Mouse (Mus musculus) lung, embryonic 16.5 days (tissue): ENCODE measurements around the gene Mrtfb. TPM values are rescaled to one million over a fixed set of nuclear protein-coding genes. Genes with fewer than 3 reads are reported as not detected.
"Not testable (repeated sequence)": the region's sequence is repeated elsewhere in the genome, so short reads cannot be mapped to it uniquely, and the experiment has no call there.

Experiments used
- ATAC-seq: fragments of 200-750 bp; cut with Nextera tagmentation; 2 replicates; pipeline ENCODE4 v1.8.0; 2017; ENCODE audit warnings: low read depth, mild to moderate bottlenecking, moderate library complexity
- H3K27ac ChIP-seq: fragments of 300-500 bp; sonication (generic); 2 replicates; pipeline ENCODE4 v1.5.1; 2014; ENCODE audit warnings: mild to moderate bottlenecking, control low read depth, low read length
- H3K27me3 ChIP-seq: fragments of 300-500 bp; sonication (generic); 2 replicates; pipeline ENCODE4 v1.6.1; 2014; ENCODE audit warnings: low read depth, low read length, mixed read lengths; ENCODE audit not compliant: control insufficient read depth, insufficient read depth
- H3K36me3 ChIP-seq: fragments of 300-500 bp; sonication (generic); 2 replicates; pipeline ENCODE4 v1.6.1; 2014; ENCODE audit warnings: low read length; ENCODE audit not compliant: control insufficient read depth, insufficient read depth
- H3K4me1 ChIP-seq: fragments of 300-500 bp; sonication (generic); replicated peaks from 2 replicates; pipeline ENCODE4 v1.6.1; 2014; ENCODE audit warnings: low read length, mixed read lengths; ENCODE audit not compliant: control insufficient read depth, insufficient read depth
- H3K4me2 ChIP-seq: fragments of 300-500 bp; sonication (generic); 2 replicates; pipeline ENCODE4 v1.6.1; 2014; ENCODE audit warnings: low read depth, low read length, control low read depth
- H3K4me3 ChIP-seq: fragments of 300-500 bp; sonication (generic); 2 replicates; pipeline ENCODE4 v1.5.1; 2014; ENCODE audit warnings: mild to moderate bottlenecking, low read length, control low read depth
- H3K9ac ChIP-seq: fragments of 300-500 bp; sonication (generic); 2 replicates; pipeline ENCODE4 v1.6.1; 2014; ENCODE audit warnings: low read length, control low read depth
- H3K9me3 ChIP-seq: fragments of 300-500 bp; sonication (generic); 2 replicates; pipeline ENCODE4 v1.6.1; 2016; ENCODE audit warnings: low read length; ENCODE audit not compliant: control insufficient read depth
- WGBS: fragments of 180-500 bp; shearing (Covaris S2); extraction: QIAGEN DNeasy Blood & Tissue Kit; methylation state at CpG from one replicate; pipeline ENCODE4 v1.1.7; 2014; 5-methylcytosine and 5-hydroxymethylcytosine counted together
- polyA plus RNA-seq: library from polyadenylated mRNA; unstranded; fragments of >200 nt; fragmentation: Nextera tagmentation; extraction: Ambion mirVana; gene quantifications from 2 replicates; pipeline ENCODE4 v1.2.1, GENCODE M21; 2015

Mrtfb gene
- polyA plus RNA-seq, 1 experiment from 2014 or later: 24.3 TPM

DNA sequence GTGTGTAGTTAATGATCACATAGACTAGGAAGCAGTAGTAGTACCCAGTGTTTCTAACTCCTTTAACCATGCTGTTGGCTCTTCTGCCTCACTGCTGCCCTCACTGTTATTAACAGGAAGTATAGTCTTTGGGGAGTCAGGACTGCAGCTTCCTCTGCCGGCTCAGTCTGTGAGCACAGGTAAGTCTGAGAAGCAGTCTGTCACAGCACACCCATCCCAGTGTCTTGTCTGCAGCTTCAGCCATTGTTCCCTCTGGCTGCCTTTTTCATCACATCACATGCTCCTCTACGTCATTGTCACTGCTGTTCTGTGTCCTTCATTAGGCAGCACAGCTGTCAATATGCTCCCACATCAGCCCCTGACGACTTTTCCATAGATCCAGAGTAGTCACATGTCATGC lies 75.6 kb downstream of the Mrtfb start:
- Histone ChIP-seq H3K4me3 (no peak overlapping the region), H3K4me2 (no peak overlapping the region), H3K9me3 (no peaks in the 10 kb centered on the region), H3K27ac (no peak overlapping the region), H3K36me3 (0 out of 2 replicates have a peak, but pooled peaks cover 3% of the 10 kb centered on the region), H3K27me3 (no peaks in the 10 kb centered on the region), H3K9ac (no peak overlapping the region), H3K4me1 (peaks cover 8% of the 10 kb centered on the region)
- 54% methylated on average over 3 of the region's 3 CpGs for WGBS
- no peak for ATAC-seq

DNA sequence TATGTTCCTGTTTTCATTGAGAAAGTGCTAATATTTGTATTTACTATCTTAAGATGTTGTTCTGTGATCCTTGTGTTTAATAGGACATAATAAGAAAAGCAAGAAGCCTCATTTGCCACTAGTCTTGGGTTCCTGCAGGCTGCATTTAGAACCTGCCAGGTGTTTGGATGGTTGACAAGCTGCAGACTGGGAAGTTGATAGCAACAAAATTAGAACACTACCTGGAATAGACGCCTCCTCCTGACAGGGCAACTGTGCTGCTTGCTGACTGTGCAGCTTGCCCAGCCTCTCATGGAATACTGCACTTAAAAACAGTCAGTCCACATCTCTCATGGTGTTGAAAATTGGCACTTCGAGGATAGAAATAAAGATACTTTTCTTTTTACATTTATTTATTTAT lies 76.3 kb downstream of the Mrtfb start:
- no peak overlapping the region for H3K9ac ChIP-seq
- H3K9me3 ChIP-seq: no peaks in the 10 kb centered on the region
- peaks cover 8% of the 10 kb centered on the region for H3K4me1 ChIP-seq
- no peak overlapping the region for H3K4me2 ChIP-seq
- H3K27ac ChIP-seq: no peak overlapping the region
- H3K4me3 ChIP-seq: no peak overlapping the region
- H3K27me3 ChIP-seq: no peaks in the 10 kb centered on the region
- H3K36me3 ChIP-seq: 0 out of 2 replicates have a peak, but pooled peaks cover 3% of the 10 kb centered on the region
- no peak for ATAC-seq
- 80% methylated on average over 2 of the region's 2 CpGs for WGBS

DNA sequence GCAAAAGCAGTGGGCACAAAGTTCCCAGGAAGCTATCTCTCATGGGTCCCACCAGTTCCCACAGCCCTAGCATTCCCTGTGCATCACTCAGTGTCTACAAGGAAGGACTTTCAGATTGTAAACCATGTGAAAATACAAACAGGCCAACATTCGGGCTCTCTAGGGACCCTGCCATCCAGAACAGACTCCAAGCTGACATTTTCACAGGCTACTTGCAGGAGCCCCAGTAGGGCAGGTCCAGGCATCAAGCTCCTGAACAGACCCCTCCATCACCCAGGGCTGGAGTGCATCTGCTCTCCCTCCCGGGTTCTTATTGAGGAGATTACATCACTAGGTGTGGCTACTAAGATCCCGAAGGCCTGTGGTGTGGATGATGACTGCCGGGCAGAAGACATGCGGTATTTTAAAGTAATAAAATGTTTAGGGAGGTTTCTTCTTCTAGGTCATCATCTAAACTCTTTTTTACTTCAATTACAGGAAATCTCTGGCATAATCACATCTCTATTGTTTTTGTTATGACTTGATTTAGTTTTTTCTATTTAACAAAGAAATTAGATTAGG lies 77.6 kb downstream of the Mrtfb start:
- Histone ChIP-seq H3K27me3 (no peaks in the 10 kb centered on the region), H3K9ac (no peak overlapping the region), H3K27ac (0 out of 2 replicates have a peak overlapping the region, but pooled peaks have one; percentile 29), H3K4me1 (peaks cover 8% of the 10 kb centered on the region), H3K4me2 (no peak overlapping the region), H3K36me3 (no peaks in the 10 kb centered on the region), H3K9me3 (no peaks in the 10 kb centered on the region), H3K4me3 (no peak overlapping the region)
- 65% methylated on average over 5 of the region's 5 CpGs for WGBS
- ATAC-seq: 0 out of 2 replicates have a peak, but pooled peaks have one; percentile 20

DNA sequence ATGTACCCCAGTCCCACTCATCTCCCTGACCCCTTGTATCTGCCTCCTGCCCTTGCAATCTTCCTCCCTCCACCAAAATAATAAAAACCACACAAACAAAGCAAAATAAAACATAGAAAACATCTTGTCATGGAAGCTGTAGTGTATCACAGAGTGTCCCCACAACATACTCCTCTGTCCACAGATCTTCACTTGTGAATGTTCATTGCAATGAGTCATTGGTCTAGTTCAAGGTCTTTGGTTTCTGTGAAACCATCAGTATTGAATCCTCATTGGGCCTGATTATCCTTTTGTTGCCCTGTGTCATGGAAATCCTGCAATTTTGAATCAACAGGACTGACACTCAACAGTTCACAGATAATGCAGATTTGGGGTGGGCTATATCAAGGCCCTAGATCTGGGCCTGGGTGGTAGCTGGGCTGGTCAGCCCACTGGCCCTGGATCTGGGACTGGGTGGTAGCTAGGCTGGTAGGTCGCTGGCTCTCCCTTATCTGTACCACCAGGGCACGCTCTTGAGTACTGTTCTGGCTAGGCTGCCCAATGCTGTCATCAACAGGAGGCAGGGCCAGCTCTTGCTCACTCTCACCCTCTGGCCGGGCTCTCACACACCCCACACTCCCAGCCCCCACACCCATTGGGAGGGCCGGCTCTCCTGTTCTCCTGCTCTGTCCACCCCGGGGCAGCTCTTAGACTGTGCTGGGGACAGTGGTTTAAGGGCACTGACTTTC lies 80.4 kb downstream of the Mrtfb start:
- Histone ChIP-seq H3K27ac (no peak overlapping the region), H3K27me3 (no peaks in the 10 kb centered on the region), H3K9ac (no peak overlapping the region), H3K4me1 (no peaks in the 10 kb centered on the region), H3K9me3 (no peaks in the 10 kb centered on the region), H3K4me3 (no peak overlapping the region), H3K36me3 (no peaks in the 10 kb centered on the region), H3K4me2 (no peak overlapping the region)
- ATAC-seq: peak; percentile 51; the same call in 1 of the 2 replicates
- WGBS: 68% methylated on average over 5 of the region's 5 CpGs

DNA sequence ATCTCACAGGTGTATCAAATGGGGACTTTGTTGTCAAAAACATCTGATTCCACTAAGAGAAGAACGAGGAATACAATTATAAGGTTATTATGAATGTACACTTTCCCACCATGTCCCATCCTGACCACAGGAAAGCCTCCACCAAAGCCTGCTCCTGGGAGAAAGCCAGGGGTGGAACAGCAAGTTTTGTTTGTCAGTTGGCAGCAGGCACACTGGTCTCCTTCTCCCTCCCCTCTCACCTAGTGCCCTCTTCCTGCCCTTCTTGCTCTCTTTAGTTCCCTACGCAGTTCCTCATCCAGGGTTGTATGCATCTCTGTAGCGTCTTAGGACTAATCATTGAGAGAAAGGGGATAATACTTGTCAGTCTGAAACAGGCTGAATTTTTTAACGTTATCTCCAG lies 81.8 kb downstream of the Mrtfb start:
- Histone ChIP-seq H3K4me2 (no peak overlapping the region), H3K4me1 (no peaks in the 10 kb centered on the region), H3K9ac (no peak overlapping the region), H3K9me3 (no peaks in the 10 kb centered on the region), H3K27me3 (no peaks in the 10 kb centered on the region), H3K36me3 (no peaks in the 10 kb centered on the region), H3K4me3 (no peak overlapping the region), H3K27ac (no peak overlapping the region)
- no peak for ATAC-seq
- 52% methylated on average over 4 of the region's 4 CpGs for WGBS

DNA sequence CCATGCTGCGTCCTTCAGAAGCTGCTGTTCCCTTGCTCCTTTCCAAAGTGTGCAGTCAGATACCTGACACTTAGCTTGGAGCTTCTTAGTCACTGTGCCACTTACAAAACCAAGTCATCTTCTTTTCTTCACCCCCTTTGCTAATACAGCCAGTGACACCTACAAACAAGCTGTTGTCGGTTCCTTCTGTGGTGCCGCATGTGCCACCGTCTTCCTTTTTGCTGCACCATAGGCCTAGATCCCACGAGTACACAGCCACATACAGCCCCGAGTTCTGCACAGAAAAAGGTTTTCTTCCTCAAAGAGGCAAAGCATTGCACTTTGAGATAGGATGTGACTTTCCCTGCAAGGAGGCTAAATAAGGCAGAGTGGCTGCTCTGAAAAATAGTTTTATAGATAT lies 83.2 kb downstream of the Mrtfb start:
- WGBS: 87% methylated on average over 6 of the region's 6 CpGs
- ATAC-seq: no peak
- no peak overlapping the region for H3K4me3 ChIP-seq
- H3K27me3 ChIP-seq: no peaks in the 10 kb centered on the region
- H3K4me1 ChIP-seq: no peaks in the 10 kb centered on the region
- H3K27ac ChIP-seq: no peak overlapping the region
- H3K9ac ChIP-seq: no peak overlapping the region
- H3K4me2 ChIP-seq: no peak overlapping the region
- H3K9me3 ChIP-seq: no peaks in the 10 kb centered on the region
- H3K36me3 ChIP-seq: no peaks in the 10 kb centered on the region

DNA sequence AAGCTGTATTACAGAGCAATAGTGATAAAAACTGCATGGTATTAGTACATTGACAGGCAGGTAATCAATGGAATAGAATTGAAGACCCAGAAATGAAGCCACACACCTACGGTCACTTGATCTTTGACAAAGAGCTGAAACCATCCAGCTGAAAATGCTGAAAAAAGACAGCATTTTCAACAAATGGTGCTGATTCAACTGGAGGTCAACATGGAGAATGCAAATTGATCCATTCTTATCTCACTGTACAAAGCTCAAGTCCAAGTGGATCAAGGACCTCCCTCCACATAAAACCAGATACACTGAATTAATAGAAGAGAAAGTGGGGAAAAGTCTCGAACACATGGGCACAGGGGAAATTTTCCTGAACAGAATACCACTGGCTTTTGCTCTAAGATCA lies 89.5 kb downstream of the Mrtfb start:
- not testable (repeated sequence) for H3K9me3 ChIP-seq, H3K27me3 ChIP-seq, H3K27ac ChIP-seq, H3K4me2 ChIP-seq, ATAC-seq, H3K9ac ChIP-seq, H3K36me3 ChIP-seq, H3K4me3 ChIP-seq, H3K4me1 ChIP-seq
- WGBS: 97% methylated on average over 2 of the region's 2 CpGs

DNA sequence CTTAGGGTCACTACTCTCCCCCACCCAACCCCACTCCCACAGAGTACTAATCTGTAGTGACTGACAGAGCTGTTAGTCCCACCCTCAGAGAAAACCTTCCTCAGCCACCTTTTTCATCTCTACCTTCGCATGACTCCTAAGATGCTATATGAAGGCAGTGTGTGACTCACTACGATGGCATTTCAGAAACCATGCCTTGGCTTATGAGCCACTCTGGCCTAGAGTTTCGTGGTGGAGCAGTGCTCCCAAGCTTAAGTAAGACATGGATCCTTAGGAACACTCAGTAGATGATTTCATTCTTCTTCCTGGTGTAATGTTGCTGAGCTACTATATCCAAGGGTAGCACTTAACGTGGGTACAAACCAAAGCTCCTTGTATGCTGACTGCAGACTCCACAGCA lies 94.4 kb downstream of the Mrtfb start:
- H3K9ac ChIP-seq: no peak overlapping the region
- ATAC-seq: no peak
- H3K27ac ChIP-seq: no peak overlapping the region
- no peaks in the 10 kb centered on the region for H3K9me3 ChIP-seq
- 73% methylated on average over 4 of the region's 4 CpGs for WGBS
- peaks cover 7% of the 10 kb centered on the region for H3K4me1 ChIP-seq
- H3K4me2 ChIP-seq: no peak overlapping the region
- no peaks in the 10 kb centered on the region for H3K27me3 ChIP-seq
- H3K4me3 ChIP-seq: no peak overlapping the region
- no peaks in the 10 kb centered on the region for H3K36me3 ChIP-seq

DNA sequence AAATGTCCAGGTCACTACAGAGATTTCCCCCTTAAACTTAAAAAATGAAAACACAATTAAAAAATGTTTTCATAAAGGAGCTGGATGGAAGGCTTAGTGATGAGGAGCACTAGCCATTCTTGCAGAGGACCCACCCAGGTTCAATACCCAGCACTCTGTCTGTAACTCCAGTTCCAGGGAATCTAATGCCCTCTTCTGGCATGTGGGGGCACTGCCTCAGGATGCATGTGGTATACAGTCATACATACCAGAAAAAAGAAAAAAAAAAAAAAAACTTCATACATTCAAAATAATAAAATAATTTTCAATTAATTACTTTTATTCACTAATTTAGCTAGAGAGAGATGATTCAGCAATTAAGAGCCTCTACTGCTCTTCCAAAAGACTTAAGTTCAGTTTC lies 95.0 kb downstream of the Mrtfb start:
- no peak overlapping the region for H3K4me2 ChIP-seq
- no peaks in the 10 kb centered on the region for H3K27me3 ChIP-seq
- no peaks in the 10 kb centered on the region for H3K9me3 ChIP-seq
- no peak for ATAC-seq
- no peak overlapping the region for H3K9ac ChIP-seq
- H3K27ac ChIP-seq: no peak overlapping the region
- no peak overlapping the region for H3K4me3 ChIP-seq
- peaks cover 7% of the 10 kb centered on the region for H3K4me1 ChIP-seq
- H3K36me3 ChIP-seq: no peaks in the 10 kb centered on the region
